Mouse (Mus musculus) liver, embryonic 16.5 days (tissue): ENCODE data around the gene Ssr4. TPM values are rescaled to one million over a fixed set of nuclear protein-coding genes. Genes with fewer than 3 reads are reported as not detected.

Experiments
- ATAC-seq: fragments of 200-750 bp; cut with Nextera tagmentation; 2 replicates; pipeline ENCODE4 v1.8.0; 2017; ENCODE audit warnings: low read depth, mild to moderate bottlenecking, moderate number of reproducible peaks, moderate library complexity
- H3K27ac ChIP-seq: fragments of 300-500 bp; sonication (generic); 2 replicates; pipeline ENCODE4 v1.5.1; 2014; ENCODE audit warnings: mild to moderate bottlenecking, low read length
- H3K27me3 ChIP-seq: fragments of 300-500 bp; sonication (generic); 2 replicates; pipeline ENCODE4 v1.6.1; 2014; ENCODE audit warnings: low read depth, low read length, mixed read lengths; ENCODE audit not compliant: control insufficient read depth, insufficient read depth
- H3K36me3 ChIP-seq: fragments of 300-500 bp; sonication (generic); 2 replicates; pipeline ENCODE4 v1.6.1; 2014; ENCODE audit warnings: mild to moderate bottlenecking; ENCODE audit not compliant: control insufficient read depth, insufficient read depth
- H3K4me1 ChIP-seq: fragments of 300-500 bp; sonication (generic); 2 replicates; pipeline ENCODE4 v1.6.1; 2014; ENCODE audit warnings: low read depth, low read length, mixed read lengths; ENCODE audit not compliant: control insufficient read depth
- H3K4me2 ChIP-seq: fragments of 300-500 bp; sonication (generic); 2 replicates; pipeline ENCODE4 v1.6.1; 2014; ENCODE audit warnings: low read depth, low read length, mixed read lengths
- H3K4me3 ChIP-seq: fragments of 300-500 bp; sonication (generic); 2 replicates; pipeline ENCODE4 v1.5.1; 2014; ENCODE audit warnings: low read depth, mild to moderate bottlenecking, low read length
- H3K9ac ChIP-seq: fragments of 300-500 bp; sonication (generic); 2 replicates; pipeline ENCODE4 v1.6.1; 2014; ENCODE audit warnings: low read depth, low read length
- H3K9me3 ChIP-seq: fragments of 300-500 bp; sonication (generic); replicated peaks from 2 replicates; pipeline ENCODE4 v1.6.1; 2016; ENCODE audit warnings: low read length; ENCODE audit not compliant: control insufficient read depth
- WGBS: fragments of 180-500 bp; shearing (Covaris S2); extraction: QIAGEN DNeasy Blood & Tissue Kit; methylation state at CpG from one replicate; pipeline ENCODE4 v1.1.7; 2014; ENCODE audit not compliant: insufficient replicate concordance; 5-methylcytosine and 5-hydroxymethylcytosine counted together
- polyA plus RNA-seq: library from polyadenylated mRNA; unstranded; fragments of >200 nt; fragmentation: Nextera tagmentation; extraction: Ambion mirVana; gene quantifications from 2 replicates; pipeline ENCODE4 v1.2.1, GENCODE M21; 2015

The Ssr4 gene
- polyA plus RNA-seq, 1 experiment from 2014 or later: 158 TPM

GRCm38 (mm10) chrX:73835731-73836130 lies 48.9 kb downstream of the Ssr4 start:
- H3K4me3 ChIP-seq: no peak overlapping the region
- 76% methylated on average over 1 of the region's 1 CpGs for WGBS
- no peak overlapping the region for H3K27ac ChIP-seq
- H3K9me3 ChIP-seq: no peaks in the 10 kb centered on the region
- H3K27me3 ChIP-seq: no peaks in the 10 kb centered on the region
- no peaks in the 10 kb centered on the region for H3K4me1 ChIP-seq
- no peak for ATAC-seq
- H3K4me2 ChIP-seq: no peak overlapping the region
- H3K9ac ChIP-seq: no peak overlapping the region
- no peaks in the 10 kb centered on the region for H3K36me3 ChIP-seq

GRCm38 (mm10) chrX:73836691-73837090 lies 49.9 kb downstream of the Ssr4 start:
- H3K36me3 ChIP-seq: no peaks in the 10 kb centered on the region
- H3K9ac ChIP-seq: no peak overlapping the region
- no peaks in the 10 kb centered on the region for H3K4me1 ChIP-seq
- no peak for ATAC-seq
- H3K27ac ChIP-seq: no peak overlapping the region
- no peak overlapping the region for H3K4me2 ChIP-seq
- H3K9me3 ChIP-seq: no peaks in the 10 kb centered on the region
- H3K27me3 ChIP-seq: no peaks in the 10 kb centered on the region
- no peak overlapping the region for H3K4me3 ChIP-seq
- WGBS: 71% methylated on average over 3 of the region's 3 CpGs

Other genes starting within 250 kb of the Ssr4 start
- 21.3 and 21.5 TPM in 2 replicates for gene Dusp9, start 147.6 kb upstream of the Ssr4 start, polyA plus RNA-seq
- gene Pnck, start 126.9 kb upstream of the Ssr4 start, polyA plus RNA-seq: 1.5 and 1.6 TPM in 2 replicates
- 0.12 and 0.50 TPM in 2 replicates for gene Slc6a8, start 113.9 kb upstream of the Ssr4 start, polyA plus RNA-seq
- gene Bcap31, start 70.9 kb upstream of the Ssr4 start, polyA plus RNA-seq: 129 and 137 TPM in 2 replicates
- 8.0 and 8.1 TPM in 2 replicates for gene Abcd1, start 70.4 kb upstream of the Ssr4 start, polyA plus RNA-seq
- gene Plxnb3, start 29.9 kb upstream of the Ssr4 start, polyA plus RNA-seq: 0.23 and 0.47 TPM in 2 replicates
- 1.1 and 2.9 TPM in 2 replicates for gene Srpk3, start 12.6 kb upstream of the Ssr4 start, polyA plus RNA-seq
- 111 and 112 TPM in 2 replicates for gene Idh3g, start 131 bp upstream of the Ssr4 start, polyA plus RNA-seq
- gene Pdzd4, start 37.9 kb downstream of the Ssr4 start, polyA plus RNA-seq: 0.02 and 0.08 TPM in 2 replicates
- gene Avpr2, start 105.1 kb downstream of the Ssr4 start, polyA plus RNA-seq: 0.08 and 0.25 TPM in 2 replicates
- gene L1cam, start 109.1 kb downstream of the Ssr4 start, polyA plus RNA-seq: 0.16 and 0.35 TPM in 2 replicates
- gene Arhgap4, start 134.8 kb downstream of the Ssr4 start, polyA plus RNA-seq: 6.6 and 7.7 TPM in 2 replicates
- 69.0 and 70.6 TPM in 2 replicates for gene Naa10, start 134.9 kb downstream of the Ssr4 start, polyA plus RNA-seq
- 21.3 and 24.6 TPM in 2 replicates for gene Renbp, start 143.8 kb downstream of the Ssr4 start, polyA plus RNA-seq
- 28.0 and 31.1 TPM in 2 replicates for gene Hcfc1, start 179.3 kb downstream of the Ssr4 start, polyA plus RNA-seq
- 19.9 and 25.7 TPM in 2 replicates for gene Irak1, start 236.9 kb downstream of the Ssr4 start, polyA plus RNA-seq